Mouse (Mus musculus) CD4-positive, CD25-positive, alpha-beta regulatory T cell (primary cell): ENCODE measurements around the gene Tcp10a. TPM values are rescaled to one million over a fixed set of nuclear protein-coding genes. Genes with fewer than 3 reads are reported as not detected.

Experiments
- polyA plus RNA-seq: library from polyadenylated mRNA; unstranded; fragments of 100-300 nt; shearing (Covaris generic); gene quantifications from one replicate; pipeline ENCODE4 v1.2.1, GENCODE M21; 2017

The Tcp10a gene
- polyA plus RNA-seq = not detected

DNA sequence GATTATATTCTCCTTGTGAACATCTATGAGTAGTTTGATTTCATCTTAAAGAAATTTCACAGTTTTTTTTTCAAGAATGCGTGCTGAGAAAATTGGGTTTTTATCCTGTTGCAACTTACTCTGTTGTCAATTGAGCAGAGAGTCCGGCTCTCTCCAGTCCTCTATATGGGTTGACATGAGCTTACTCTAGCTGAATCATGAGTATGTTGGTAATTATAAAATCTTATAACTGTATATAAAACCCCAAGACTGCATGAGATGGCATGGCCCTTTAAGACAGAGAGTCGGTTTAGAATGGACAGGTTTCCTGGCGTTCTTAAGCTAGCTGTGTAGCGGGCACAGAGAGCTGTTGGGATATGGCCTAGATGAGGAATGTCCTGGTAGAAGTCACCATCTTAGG lies at the start of gene Tcp10a:
TSS of gene Tcp10a (plus strand) at position 301 of the 400 bp plus-strand sequence.

DNA sequence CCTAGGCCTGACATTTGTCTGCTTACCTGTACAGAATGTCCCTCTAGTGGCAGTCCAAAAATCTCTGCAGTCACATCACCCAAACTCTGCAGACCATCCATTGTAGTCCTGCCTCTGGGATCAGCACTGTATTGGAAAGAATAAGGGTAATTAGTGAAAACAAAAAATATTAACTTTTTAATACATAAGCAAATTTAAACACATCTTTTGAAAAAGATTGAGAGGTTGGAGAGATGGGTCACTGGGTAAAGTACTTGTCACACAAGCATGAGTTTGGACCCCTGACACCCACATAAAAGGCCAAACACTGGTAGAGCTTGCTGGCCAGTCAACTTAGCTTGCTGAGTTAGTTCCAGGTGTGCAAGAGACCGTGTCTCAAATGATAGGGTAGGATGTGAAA lies 28.1 kb downstream of the Tcp10a start, which contains the start of gene Ttll2:
TSS of gene Ttll2 (minus strand) at position 101 of the 400 bp plus-strand sequence.

DNA sequence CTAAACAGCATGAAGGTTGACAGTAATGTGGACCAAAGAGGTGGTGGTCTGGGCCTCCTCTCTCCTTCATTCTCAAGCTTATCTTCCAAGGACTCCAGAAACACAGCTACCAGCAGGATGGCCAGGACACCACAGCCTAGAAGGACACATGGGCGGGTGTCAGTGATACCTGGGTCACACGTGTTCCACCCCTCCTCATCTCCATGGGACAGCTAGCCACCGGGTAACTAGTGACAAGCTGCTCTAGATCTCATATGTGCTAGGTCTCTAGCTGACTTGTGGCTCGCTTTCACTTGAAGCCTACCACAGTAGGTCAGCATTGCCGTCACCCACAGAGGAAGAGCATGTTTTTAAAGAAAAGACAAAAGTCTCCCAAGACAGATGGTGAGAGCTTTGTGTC lies 47.4 kb downstream of the Tcp10a start, which contains the start of gene Gm49630:
TSS of gene Gm49630 (minus strand) at position 101 of the 400 bp plus-strand sequence.

DNA sequence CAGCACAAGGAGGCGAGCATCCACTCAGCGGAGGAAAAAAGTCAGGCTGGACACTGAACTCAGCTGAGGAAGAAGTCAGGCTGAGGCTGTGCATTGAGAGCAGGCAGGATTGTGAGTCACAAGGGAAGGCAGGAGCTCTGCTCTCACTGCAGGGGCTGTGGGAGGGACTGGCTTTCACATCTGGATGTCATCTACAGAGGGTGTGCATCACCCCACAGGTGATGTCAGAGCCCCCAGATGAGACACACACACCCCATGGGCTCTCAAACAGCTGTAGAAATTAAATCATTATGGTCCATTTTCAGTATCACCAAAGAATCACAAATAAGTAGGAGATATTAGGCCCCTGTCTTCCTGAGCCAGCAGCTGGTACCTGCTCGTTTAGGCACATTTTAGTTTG lies 60.9 kb downstream of the Tcp10a start, which contains the start of gene Unc93a2:
TSS of gene Unc93a2 (minus strand) at position 101 of the 400 bp plus-strand sequence.

Other genes starting within 250 kb of the Tcp10a start
- 4.9 TPM for gene Rps6ka2, start 154.5 kb upstream of the Tcp10a start, polyA plus RNA-seq
- 0.13 TPM for gene Ttll2, start 28.1 kb downstream of the Tcp10a start, polyA plus RNA-seq
- gene Gm49630, start 47.3 kb downstream of the Tcp10a start, polyA plus RNA-seq = not detected
- not detected for gene Unc93a2, start 60.8 kb downstream of the Tcp10a start, polyA plus RNA-seq